Mouse (Mus musculus) induced T-regulatory cell, adult 2 months (primary cell): Measurements from ENCODE around the gene Olfr521.
"Not testable (repeated sequence)": the region's sequence is repeated elsewhere in the genome, so short reads cannot be mapped to it uniquely, and the experiment has no call there.

Experiments
- DNase-seq: peaks from one replicate; pipeline ENCODE4 v3.0.0-alpha.2; 2012; ENCODE audit warnings: low read depth

The Olfr521 gene

GRCm38 (mm10) chr7:99763207-99763606, at the start of gene Olfr521:
Gene Olfr521 (plus strand): TSS chr7:99763507.
- DNase-seq = no peak

DNA sequence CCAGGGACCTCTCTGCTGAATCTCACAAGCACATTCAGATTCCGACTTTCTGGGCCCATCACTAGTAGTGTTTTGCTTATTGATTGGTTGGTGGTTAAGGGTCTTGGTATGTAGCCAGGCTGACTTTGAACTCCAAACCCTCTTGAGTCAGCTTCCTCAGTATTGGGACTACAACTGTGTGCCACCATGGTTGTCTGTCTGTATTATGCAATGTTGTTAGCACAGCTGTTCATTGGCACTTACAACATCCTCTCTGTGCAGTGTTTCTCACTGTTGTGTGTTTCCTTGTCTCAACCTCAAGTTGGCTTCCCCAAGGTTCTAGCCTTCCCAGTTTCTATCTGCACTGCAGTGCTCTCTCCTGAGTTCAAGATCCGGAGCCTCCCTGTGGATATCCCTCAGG, 46.8 kb upstream of the Olfr521 start:
- no peak for DNase-seq

DNA sequence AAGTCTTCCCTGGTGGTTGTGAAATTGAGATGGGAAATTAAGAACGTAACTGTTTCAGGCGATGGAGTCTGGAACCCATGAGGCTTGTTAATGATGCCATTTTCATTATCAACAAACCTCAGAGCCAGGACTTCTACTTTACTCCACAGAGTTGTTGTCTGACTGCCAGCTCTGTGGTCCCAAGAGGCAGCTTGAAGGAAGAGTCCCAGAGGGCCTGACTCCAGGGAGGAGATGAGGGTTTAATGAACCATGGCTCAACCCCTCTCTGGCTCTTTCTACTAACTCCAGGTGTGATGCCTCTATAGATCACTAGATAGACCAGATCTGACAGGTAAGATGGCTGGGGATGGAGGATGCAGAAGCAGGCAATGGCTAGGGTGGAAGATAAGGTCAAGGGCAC, 33.3 kb upstream of the Olfr521 start, which contains the start of gene Olfr520:
TSS of gene Olfr520 (plus strand) at position 301 of the 400 bp plus-strand sequence.
- no peak for DNase-seq

GRCm38 (mm10) chr7:99734612-99735011, 28.7 kb upstream of the Olfr521 start:
- DNase-seq = no peak

- DNase-seq = not testable (repeated sequence)
These were observed 27.8 kb upstream of the Olfr521 start for GRCm38 (mm10) chr7:99735491-99735890.

- no peak for DNase-seq
These were observed 24.0 kb upstream of the Olfr521 start for GRCm38 (mm10) chr7:99739276-99739675.

GRCm38 (mm10) chr7:99781385-99781784, 18.1 kb downstream of the Olfr521 start:
- peak; percentile 35 for DNase-seq

GRCm38 (mm10) chr7:99781916-99782315, 18.6 kb downstream of the Olfr521 start:
- DNase-seq = no peak

DNA sequence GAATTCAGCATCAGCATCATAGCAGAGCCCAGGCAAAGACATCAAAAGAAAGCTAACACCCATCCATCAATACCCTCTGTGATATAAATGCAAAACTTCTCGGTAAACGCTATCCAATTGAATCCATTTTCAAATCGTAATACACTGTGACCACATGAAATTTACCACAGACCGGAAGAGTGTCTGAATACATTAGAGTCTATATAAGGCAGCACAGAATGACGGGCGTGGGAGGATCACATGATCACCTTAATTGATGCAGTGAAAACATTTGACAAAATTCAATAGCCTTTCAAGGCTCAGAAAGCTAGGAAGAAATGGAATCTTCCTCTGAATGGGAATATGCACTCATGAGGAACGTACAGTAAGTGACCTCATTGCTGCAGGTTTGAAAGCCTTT, 20.1 kb downstream of the Olfr521 start:
- DNase-seq = peak; percentile 39

GRCm38 (mm10) chr7:99785553-99785952, 22.2 kb downstream of the Olfr521 start:
- peak; percentile 42 for DNase-seq

GRCm38 (mm10) chr7:99786774-99787173, 23.5 kb downstream of the Olfr521 start:
- no peak for DNase-seq

GRCm38 (mm10) chr7:99787935-99788334, 24.6 kb downstream of the Olfr521 start:
- DNase-seq = no peak

DNA sequence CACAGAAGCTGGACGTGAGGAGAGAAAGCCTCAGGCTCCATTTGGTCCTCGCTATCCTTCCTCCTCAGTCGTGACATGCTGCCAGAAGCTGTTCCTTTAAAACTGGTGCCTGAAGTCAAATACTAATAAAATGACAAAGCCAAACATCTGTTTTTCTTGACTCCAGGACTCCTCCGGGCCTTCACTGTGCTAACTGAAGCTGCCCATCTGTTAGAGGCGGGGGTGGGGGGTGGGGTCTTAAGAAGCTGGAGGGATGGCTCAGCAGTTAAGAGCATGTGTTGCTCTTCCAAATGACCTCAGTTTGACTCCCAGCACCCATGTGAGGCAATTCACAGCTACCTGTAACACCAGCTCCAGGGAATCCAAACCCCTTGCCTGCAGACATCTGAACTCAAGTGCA, 25.3 kb downstream of the Olfr521 start:
- no peak for DNase-seq

- DNase-seq = no peak
These were observed 27.5 kb downstream of the Olfr521 start for GRCm38 (mm10) chr7:99790816-99791215.

GRCm38 (mm10) chr7:99794096-99794495, 30.8 kb downstream of the Olfr521 start:
- DNase-seq = peak; percentile 44

DNA sequence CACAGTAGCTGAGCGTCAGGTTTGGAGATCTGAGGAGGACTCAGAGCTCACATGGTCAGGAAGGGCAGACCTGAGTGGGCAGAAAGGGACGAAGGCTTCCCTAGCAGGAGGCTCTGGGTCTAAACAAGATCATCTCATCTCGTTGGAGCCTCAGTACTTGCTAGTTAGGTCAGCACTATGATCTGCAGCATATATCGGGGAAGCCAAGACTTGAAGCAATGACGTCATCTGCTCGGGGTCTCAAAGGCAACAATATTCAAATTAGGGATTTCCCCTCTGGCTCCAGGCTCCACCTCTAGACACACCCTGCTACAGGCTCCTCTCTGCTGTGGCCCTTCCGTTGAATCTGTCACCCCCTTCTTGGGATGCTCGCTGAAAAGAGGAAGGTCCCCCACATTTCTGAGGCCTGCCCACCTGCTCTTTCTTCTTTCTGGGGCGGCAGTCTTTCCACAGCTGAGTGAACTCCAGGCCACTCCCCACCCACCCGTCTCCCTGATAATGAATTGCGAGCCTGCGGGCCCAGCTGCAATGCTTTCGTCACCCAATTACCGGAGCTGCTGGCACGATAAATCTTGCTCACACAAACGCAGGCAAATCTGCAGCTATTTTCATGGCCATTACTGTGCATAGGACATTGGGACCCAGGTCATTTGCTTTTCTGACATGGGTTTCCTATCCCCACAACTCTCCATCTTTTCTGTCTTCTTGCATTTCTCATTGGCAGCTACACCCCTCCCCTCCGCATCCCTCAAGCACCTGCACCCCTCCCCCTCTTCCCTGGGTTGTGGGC, 32.1 kb downstream of the Olfr521 start:
- DNase-seq = peak; percentile 77

DNA sequence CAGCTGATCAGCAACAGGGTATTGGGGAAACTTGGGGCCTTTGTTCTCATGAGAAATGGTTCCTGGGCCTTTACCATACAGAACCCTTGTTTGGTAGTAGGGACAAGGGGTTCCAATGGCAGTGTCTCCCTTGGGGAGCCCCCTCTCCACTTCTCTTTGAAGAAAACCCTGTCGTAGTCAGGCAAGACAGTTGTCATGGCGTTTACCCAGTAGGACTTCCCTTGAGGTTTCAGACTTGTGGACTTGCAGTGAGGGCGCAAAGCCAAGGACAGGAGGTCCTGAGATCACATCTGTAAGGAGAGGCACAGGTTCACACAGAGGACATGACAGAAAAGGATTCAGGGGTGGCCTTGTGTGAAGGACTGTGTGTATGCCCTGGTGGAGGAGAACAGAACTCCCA, 33.2 kb downstream of the Olfr521 start:
- DNase-seq = no peak

DNA sequence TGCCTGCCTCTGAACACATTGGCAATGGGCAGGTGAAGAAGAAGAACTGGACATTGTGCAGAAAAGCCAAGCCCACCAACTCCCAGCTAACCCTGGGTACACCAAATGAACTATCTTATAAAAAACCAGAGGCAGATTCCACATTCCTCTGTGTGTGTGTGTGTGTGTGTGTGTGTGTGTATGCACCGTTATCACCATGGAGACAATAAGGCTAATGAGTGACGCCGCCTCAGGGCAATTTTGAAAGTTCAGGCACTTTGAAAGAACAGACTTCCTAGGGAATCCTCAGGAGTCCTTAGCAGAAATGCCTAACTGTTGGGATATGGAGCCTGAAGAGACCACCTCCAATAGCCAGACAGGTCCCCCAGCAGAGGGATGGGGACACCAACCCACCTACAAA, 34.0 kb downstream of the Olfr521 start:
- no peak for DNase-seq

- peak; percentile 91 for DNase-seq
These were observed 34.8 kb downstream of the Olfr521 start for GRCm38 (mm10) chr7:99797911-99798647.

GRCm38 (mm10) chr7:99799118-99799517, 35.8 kb downstream of the Olfr521 start:
- no peak for DNase-seq

- no peak for DNase-seq
These were observed 40.2 kb downstream of the Olfr521 start for GRCm38 (mm10) chr7:99803535-99803934.

DNA sequence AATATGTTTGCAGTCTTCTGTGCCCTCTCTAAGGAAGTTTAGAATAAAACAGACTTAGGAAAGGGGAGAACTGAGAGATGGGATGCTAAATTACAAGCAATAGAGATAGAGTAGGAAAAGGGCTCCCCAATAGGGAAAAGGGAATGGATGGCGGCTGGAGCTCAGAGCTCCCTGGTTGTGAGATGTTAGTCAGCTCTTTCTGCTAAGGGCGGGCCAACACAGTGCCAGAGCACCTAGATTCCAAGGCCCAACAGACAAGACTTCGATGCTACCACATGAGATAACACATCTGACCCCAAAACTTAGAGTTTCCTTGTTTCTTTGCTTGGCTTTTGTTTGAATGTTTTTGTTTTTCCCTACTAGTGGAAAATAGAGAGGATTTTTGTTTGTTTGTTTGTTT, 40.7 kb downstream of the Olfr521 start:
- not testable (repeated sequence) for DNase-seq

GRCm38 (mm10) chr7:99805340-99805739, 42.0 kb downstream of the Olfr521 start:
- DNase-seq = no peak
